Mouse (Mus musculus): ENCODE results near the gene Tcf20.

Tcf20 gene

DNA sequence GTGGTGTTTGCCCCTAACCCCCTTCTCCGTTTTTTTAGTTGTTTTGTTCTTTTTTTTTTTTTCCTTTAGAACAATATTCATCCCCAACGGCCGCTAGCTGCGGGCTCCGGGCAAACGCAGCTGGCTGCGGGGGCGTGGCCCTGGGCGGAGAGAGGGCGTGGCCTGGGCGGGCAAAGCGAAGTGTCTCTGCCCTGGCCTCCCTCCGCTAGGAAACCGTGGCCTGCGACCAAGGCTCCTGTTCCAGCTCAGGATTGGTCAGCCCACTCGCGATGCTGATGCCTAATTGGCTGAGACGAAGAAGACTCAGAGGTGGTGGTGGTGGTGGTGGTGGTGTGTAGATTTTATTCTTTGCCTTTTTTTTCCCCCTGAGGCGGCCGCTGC, at the start of gene Tcf20:
TSS of gene Tcf20 (minus strand) at position 141 of the 381 bp plus-strand sequence.
- CTCF ChIA-PET: interaction anchor here (0.6 to 1.1 kb wide), 2 partner anchors 9 to 13 kb away, joined by 3 read pairs; no protein-coding TSS in a partner anchor

DNA sequence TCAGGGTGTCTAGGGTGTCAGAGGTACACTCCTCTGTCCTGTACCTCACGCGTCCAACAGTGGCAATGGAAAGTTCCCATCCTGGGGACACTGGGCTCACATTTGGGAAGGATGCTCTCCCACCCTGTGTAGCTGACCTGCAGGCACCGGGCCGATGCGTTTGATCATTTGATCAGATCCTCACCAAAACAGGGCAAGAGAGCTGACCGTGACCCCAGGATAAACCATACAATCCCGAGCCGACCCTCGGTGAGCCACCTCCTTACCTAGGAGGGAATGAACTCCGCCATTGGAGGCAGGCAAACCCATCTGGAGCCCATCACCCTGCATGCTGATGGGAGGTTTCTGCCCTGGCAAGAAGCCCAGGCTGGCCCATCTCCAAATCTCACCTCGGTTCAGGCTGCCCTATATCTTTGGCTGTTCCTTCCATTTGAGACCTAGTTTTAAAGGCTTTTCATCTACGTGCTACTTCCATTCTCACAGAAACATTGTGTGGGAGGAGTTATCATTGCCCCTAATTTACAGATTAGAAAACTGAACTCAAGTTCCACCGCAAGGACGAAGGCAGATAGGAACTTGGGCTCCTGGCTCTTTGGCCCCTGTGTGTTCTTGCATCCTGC, 49.3 kb upstream of the Tcf20 start:
- CTCF ChIA-PET: interaction anchor here (0.6 to 1.3 kb wide), 5 partner anchors 14 to 232 kb away, joined by 3 to 5 read pairs (median 3); no protein-coding TSS in a partner anchor

DNA sequence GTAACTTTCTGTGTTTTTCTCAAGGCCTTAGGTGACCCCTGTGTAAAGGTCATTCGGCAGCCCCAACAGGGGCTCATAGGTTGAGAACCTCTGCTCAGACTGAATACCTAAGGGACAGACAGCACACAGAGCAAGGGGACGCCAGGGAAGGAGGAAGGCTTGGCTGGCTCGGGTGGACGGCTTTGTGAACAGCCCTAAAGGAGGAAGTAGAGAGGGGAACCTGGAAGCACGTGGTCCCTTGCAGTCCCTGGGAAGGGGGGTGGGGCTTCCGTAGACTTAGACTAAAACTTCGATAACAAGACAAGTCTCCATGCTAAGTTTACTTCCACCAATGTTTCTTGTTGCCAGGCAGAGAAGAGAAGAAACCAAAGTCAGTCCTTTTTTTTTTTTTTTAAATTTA, 48.4 kb upstream of the Tcf20 start:
- CTCF ChIA-PET: interaction anchor here (0.5 to 0.7 kb wide), 3 partner anchors 13 to 171 kb away, joined by 3 to 8 read pairs (median 5); no protein-coding TSS in a partner anchor

DNA sequence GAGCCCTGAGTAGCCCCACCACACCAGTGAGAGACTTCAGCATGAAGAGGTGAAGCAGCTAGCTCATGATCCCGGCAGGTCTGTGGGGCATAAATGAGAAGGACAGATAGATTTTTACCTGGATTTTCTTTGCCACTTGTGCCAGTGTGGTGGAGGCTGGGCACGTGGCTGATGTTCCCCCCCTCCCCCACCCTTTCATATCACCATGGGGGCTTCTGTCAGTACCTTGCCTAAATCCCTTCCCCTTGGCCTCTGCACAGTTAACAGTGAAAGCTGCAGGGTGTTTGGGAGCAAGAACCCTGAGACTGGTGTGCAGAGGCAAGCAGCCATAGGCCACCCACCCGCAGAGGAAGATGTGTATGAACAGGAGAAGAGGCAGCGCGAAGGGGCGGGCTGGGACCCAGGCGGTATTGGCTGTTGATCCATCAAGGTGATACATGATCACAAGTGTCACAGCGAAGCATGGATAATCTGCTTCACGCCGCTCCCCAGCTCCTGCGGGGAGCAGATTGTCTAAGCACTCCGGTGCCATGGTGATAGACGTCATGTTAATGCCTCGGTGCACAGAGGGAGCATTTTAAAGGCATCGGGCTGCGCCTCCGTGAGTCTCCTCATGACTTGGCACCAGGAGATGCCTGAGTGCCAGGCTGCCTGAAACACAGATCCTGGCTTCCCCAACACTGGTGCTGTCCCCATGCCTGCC, 46.8 kb upstream of the Tcf20 start:
- CTCF ChIA-PET: no interaction called here

DNA sequence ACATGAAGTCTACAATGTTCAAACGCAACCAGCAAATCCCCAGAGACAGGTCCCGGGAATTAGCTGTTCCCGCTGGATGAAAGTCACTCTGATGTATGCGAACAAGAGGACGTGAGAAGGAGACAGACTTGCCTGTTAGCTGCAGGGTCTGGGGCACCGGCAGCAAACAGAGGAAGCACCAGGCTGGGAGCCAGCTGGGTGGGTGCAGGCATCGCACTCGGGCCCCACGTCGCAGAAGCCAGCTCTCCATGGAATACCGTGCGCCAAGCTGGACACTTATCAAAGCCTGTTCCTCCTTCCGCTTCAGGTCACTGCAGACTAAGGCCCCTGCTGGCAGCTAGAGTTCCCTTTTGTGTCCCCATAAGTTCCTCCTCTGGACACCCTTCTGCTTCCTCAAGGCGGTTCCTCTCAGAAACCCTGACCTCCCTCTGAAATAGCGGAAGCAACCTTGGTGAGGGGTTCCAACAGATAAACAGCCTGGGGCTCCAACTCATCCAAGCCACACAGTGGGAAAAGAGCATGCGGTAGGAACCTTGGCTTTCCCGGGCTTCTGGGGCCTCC, 45.4 kb upstream of the Tcf20 start, which contains the start of gene Nfam1:
TSS of gene Nfam1 (minus strand) at position 326 of the 561 bp plus-strand sequence.
- CTCF ChIA-PET: interaction anchor here (0.6 kb wide), 2 partner anchors 122 to 277 kb away, joined by 3 read pairs; no protein-coding TSS in a partner anchor

DNA sequence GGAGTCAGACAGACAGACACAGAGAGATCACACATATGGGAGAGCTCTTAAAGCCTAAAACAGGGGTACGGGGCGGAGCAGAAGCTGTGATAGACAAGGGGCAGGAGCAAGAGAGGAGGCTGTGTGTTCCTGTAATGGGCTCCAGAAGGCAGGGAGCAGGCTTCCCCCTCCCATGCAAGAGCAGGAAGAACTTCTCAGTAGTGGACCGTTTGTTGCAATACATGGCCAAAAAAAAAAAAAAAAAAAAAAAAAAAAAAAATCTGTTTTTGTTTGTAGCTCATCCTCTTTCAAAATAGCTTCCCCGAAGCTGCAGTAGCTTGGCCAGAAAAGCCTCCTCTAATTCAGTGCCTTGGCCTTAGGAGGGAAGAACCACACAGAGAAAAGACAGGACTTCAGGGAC, 43.2 kb upstream of the Tcf20 start:
- CTCF ChIA-PET: no interaction called here

DNA sequence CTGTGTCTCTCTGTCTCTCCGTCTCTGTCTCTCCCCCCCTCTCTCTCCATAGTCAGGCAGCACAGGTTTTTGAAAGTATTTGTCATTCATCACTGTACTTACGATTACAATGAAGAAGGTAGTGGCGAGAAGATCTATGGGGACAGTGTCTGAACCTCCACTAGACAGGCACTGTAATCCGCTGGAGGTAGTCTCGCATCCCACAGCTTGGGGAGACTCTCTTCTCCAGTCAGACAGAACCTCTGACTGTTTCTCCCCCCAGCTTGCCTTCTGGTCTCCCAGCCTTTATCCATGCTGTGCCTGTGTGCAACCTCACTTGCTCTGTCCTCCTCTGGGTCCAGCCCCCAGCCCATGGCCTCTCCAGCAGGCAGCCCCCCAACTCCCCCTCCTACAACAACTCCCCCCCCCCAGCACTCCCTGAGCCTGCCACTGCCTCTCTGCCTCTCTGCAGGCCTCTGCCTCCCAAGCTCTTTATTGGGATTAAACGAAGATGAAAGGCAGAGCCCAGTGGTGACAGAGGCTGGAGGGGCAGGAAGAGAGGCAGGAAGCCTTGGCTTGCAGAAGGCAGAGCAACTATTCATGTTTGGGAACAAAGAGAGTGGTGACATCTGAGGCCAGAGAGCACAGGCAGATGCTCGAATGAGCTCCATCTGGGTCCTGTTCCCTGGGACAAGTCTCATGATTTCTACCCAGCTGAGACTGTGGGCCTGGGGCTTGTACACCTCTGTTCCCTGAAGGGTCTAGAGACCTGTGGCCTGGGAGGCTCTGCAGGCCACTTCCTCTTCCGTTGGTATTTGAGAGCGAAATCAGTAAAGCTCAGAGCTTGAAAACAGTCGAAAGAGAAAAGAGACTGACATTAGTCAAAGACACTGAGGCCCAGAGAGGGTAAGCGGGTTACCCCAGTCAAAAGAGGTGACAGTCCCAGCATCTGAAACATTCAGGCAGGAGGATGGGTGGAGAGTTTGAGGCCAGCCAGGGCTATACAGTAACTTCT, 42.4 kb upstream of the Tcf20 start:
- CTCF ChIA-PET: interaction anchor here (0.5 kb wide), 1 partner anchor 165 kb away, joined by 3 read pairs; no protein-coding TSS in a partner anchor

DNA sequence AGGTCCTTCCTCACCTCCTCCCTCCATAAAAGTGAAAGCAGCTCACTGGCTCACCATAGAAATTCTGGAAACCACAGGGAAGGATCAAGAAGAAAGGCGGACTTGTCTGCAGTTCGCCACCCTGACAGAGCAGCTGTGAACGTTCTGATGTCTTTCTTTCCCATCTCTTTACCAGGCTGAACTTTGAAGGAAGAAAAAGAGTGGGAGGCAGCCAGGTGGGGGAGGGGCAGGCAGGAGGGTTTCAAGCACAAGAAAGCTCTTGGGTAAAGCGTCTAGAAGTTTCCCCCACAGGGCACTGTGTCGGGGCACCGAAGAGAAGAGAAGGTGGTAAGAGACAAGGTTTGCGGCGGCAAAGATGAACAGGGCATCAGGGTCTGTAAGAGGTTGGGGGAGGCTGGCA, 38.5 kb upstream of the Tcf20 start:
- CTCF ChIA-PET: no interaction called here

DNA sequence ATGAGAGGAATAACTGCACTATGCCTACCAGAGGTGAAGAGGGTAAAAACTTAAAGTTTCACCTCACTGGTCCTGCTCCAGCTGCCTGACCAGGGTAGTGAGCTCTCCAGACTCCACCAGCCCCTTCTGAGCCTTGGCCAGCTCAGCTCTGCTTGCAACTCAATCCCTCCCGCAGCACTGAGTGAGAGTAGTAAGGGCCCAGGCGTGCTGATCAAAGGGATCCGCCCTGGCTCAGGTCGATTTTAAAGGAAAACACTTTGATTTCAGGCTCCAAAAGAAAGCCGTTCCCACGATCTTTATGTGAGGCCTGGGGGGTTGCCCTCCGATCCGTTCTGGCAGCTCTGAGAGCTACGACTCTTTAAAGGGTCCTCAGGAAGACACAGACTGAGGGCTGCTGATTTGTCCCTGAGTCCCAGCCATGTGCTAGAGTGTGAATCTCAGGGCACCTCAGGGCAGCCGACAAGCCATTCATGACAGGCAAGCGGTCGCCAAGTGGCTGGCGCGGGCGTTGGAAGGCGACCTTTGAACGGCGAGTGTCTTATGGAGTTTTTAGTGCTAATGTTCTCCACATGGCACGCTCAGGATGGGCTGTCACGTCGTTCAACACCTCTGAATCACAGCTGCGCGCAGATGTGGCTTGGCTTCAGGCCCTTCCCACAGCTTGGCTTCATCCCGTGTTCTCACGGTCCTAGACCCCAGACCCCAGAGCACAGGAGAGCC, 37.5 kb upstream of the Tcf20 start:
- CTCF ChIA-PET: no interaction called here

DNA sequence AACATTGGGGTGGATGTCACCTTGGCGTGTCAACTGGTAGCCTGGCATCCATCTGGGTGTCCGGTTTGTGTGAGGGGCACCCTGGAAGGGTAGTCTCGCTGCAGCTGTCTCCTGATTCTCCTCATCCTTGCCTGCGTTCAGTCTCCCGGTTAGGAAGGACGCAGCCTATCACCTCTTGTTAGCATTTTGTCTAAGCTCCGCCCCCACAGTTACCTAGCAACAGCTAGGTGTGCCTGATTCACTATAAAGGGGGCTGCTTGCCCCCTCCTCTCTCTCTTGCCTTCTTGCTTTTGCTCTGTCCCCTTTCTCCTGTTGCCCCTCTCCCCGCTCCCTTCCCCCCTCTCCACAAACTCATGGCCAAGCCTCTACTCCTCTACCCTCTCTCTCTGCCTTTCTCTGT, 35.3 kb upstream of the Tcf20 start:
- CTCF ChIA-PET: interaction anchor here (0.6 kb wide), 1 partner anchor 14 kb away, joined by 5 read pairs; no protein-coding TSS in a partner anchor

DNA sequence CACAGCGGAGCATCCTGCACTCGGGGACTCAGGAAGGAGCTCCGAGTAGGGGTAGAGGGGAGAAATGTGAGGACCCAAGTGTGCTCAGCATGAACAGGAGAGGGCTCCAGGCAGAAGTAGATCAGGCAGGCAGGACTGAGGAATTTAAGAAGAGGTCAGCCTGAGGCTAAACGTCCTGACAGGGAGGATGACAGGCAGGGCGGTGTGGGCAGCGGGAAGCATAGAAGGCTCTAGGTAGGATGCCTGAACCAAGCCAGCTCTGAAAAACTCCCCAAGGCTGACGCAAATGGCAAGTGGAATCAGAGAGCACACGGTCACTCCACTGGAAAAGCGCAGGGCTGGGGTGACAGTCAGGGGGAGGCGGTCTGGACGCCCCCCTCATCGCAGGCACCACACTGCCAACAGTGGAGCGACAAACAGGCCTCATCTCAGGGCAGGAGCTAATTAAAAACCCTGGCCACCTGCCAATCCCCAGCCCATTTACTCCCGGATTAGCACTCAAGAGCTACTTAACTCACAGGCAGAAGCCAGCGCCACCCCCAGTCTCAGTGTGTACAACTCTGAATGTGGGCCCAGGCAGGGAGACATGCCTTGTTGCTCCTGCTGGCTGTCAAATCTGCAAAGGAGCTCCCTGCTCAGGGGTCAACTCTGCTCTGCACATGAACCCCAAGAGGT, 23.5 kb upstream of the Tcf20 start:
- CTCF ChIA-PET: interaction anchor here (0.6 kb wide), 1 partner anchor 114 kb away, joined by 3 read pairs; no protein-coding TSS in a partner anchor

DNA sequence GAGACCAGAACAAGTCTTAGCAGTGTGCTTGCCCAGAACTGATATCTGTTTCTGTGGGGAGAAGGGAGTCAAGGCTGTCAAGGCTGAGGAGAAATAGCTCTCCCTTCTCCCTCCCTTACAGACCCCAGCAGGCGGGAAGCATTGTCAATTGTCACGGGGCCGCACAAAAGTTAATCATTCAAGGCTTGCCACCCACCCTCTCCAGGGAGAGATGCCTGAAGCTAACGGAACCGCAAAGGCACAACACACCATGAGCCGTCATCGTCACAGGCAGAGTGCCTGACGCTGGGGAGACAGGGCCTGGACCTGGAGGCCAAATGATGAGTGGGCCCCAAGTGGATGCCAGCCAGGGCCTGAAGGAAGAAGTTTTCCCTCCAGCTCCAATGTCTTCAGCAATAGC, 22.8 kb upstream of the Tcf20 start:
- CTCF ChIA-PET: interaction anchor here (0.6 kb wide), 1 partner anchor 113 kb away, joined by 3 read pairs; no protein-coding TSS in a partner anchor

DNA sequence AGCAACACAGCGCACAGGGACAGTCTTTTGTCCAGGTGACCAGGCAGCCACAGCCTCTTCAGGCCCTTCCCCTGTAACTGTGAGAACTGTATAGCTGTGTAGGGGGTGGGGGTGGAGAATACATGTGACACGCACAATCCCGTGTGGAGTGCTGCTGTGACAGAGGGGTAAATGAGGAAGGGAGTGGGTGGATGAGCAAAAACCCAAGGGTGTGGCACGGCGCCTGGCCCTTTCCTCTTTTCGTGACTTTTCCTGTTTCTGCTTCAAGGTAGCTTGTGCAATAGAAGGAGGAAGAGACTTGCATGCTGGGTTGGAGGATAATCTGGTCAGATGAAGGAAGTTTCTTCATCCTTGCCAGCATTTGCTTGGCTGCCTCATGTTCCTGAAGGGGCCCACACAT, 21.9 kb upstream of the Tcf20 start:
- CTCF ChIA-PET: interaction anchor here (0.5 kb wide), 1 partner anchor 924 kb away, joined by 3 read pairs; no protein-coding TSS in a partner anchor

DNA sequence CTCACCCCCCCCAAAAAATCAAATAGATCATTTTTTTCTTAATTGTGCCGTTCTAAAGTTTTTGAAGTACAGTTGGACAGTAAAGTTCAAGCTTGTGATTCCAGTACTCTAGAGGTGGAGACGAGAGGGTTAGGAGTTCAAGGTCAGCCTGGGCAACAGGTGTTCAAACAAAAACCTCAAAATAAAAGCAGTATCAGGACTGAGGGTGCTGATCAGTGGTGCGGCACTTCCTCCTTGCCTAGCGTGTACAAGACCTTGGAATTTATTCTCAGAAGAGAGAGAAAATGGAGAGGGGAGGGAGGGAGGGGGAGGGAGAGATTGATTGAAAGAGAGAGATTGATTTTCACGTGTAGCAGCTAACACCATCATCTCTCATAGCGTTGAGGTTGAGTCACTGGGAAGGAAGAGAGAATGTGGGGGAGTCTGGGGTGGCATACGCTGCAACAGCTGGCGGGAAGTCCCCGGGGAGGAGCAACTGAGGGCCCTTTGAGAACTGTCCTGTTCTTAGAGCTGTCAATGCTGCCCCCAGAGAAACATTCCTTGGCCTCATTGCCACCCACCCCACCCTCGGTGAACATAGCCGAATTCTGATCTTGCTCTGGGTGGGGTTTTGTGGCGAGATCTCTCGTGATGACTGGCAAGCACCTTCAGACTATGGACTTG, 21.2 kb upstream of the Tcf20 start:
- CTCF ChIA-PET: interaction anchor here (0.5 to 0.6 kb wide), 2 partner anchors 27 to 923 kb away, joined by 3 read pairs; no protein-coding TSS in a partner anchor

DNA sequence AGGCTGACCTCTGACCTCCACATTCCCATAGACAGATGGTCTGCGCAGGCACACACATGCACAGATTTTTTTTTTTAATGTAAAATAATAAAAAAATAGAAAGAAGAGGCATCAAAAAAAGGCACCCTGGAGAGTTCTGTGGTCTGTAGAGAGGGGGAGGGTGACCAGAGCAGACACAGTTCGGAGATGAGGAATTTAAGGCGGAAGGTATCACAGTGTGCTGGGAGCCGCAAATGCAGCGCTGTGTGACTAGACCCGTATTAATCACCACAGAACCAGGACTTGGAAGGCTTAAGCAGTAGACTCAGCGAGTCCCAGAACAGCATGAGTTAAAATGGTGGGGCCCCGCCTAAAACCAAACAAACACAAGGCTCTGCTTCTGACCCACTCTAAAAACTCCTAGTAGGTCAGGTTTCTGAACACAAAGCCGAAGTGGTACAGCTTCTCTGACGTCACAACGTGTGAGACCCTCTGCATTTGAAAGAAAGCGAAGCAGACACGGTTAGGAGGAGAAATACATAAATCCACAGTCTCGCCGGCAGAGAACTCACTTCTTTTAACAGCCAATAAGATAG, 19.8 kb upstream of the Tcf20 start:
- CTCF ChIA-PET: no interaction called here

DNA sequence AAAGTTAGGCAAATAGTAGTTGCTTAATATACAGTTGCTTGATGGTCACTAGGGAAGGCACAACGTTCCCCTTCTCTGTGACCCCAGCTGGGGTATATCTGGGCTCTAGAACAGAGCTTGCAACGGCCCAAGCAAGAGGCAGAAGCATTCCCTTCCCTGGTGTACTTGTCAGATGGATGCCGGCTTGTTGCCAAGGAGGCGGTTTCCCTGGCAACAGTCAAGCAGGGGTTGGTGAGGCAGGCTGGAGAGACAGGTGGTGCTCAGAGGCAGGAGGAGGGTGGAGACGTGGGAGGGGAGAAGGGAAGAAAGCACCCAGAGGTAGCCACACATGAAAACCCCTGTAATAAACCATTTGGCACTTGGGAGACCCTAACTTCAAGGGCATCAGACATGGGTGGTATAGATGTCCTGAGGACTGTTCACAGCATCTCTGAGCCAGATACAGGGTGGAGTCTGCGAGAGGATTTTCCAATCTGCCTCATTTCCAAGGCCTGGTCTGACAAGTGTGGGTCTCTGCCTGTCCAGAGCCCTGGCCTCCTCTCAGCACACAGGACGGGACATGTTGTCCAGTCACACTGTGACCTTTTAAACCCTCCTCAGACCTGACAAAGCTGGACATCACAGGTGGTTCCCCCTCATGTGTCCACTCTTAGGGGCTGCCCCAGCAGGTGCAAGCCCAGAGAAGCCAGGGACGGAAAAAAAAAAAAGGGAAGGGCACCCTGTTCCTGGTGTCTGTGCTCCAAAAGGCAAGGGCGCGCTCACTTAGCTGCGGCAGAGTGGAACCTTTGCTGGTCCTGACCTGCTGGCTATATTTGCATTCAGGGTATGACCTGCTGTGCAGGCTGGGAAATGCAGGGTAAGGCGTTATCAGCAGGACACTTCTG, 15.2 kb upstream of the Tcf20 start:
- CTCF ChIA-PET: no interaction called here

DNA sequence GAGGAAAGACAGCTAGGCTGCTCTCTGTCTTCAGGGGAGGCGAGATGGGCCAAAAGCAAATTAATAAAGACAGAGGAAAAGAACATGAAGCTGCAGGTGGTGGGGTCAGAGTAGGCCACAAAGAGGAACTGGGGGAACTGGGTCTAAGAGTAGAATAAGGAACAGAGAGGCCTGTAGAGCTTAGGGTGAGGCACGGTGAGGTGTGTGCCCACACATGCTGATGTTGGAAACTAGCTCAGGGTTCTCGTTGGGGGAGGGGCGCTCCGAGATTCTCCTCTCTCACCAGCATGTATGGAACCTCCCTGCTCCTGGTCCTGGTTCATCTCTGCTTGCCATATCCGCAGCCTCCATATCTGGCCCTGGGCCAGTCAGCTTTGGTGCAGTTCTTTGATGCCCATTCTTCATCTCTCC, 11.1 kb upstream of the Tcf20 start:
- CTCF ChIA-PET: no interaction called here

DNA sequence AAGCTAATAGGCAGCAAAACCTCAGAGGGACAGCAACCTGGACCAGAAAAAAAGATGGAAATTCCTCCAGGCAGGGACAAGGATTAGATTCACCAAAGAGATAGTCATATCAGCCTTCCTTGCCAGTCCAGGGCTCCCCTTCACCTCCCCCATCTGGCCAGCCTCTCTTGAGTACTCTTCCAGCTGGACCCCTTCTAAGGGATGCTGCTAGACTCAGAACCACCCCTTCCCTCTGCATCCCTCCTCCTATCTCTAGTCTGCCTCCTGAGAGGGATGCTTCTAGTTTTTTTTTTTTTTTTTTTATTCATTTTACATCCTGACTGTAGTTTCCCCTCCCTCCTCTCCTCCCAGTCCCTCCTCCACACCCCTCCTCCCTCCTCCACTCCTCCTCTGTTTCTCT, 8.8 kb upstream of the Tcf20 start:
- CTCF ChIA-PET: interaction anchor here (0.7 kb wide), 1 partner anchor 8 kb away, joined by 3 read pairs; the partner anchor contains the start of gene Tcf20
